Mouse (Mus musculus): Measurements from ENCODE around the gene Tunar. TPM values are rescaled to one million over a fixed set of nuclear protein-coding genes. Genes with fewer than 3 reads are reported as not detected.
A peak's percentile ranks its signal among the peaks of the same experiment; 100 is the strongest.

Gene Tunar
- polyA plus RNA-seq, 1 experiment from 2014 or later = 1.3 TPM

- WGBS = 70% methylated on average over 2 of the region's 2 CpGs
- no peak for ATAC-seq (ENCODE audit: low FRiP score)
- no peaks in the 10 kb centered on the region for H3K27me3 ChIP-seq (ENCODE audit: control insufficient read depth, insufficient read depth, low read length)
Observed at GRCm38 (mm10) chr12:105363648-105364047, 30.0 kb downstream of the Tunar start.

GRCm38 (mm10) chr12:105374564-105374963, 40.9 kb downstream of the Tunar start:
- Histone ChIP-seq H3K27me3 (ENCODE audit: control insufficient read depth, insufficient read depth, low read length) (no peaks in the 10 kb centered on the region), H3K27ac (ENCODE audit: low read depth, low read length) (no peak overlapping the region), H3K9ac (ENCODE audit: low read depth, low read length) (no peak overlapping the region), H3K4me1 (replicated peaks; ENCODE audit: control insufficient read depth, insufficient read depth, low read length) (no peaks in the 10 kb centered on the region), H3K36me3 (ENCODE audit: control insufficient read depth, insufficient read depth, low read length) (no peaks in the 10 kb centered on the region), H3K9me3 (ENCODE audit: control insufficient read depth, low read length) (no peaks in the 10 kb centered on the region), H3K4me2 (replicated peaks; ENCODE audit: low read depth, low read length) (no peak overlapping the region), H3K4me3 (ENCODE audit: low read depth, low read length) (no peak overlapping the region)
- DNase-seq (ENCODE audit: low spot score) (no peak), ATAC-seq (ENCODE audit: low FRiP score) (no peak)
- WGBS = 66% methylated on average over 8 of the region's 8 CpGs

More at GRCm38 (mm10) chr12:105363648-105364047, 30.0 kb downstream of the Tunar start:
- Histone ChIP-seq H3K9me3 (ENCODE audit: control insufficient read depth, low read length) (no peaks in the 10 kb centered on the region), H3K36me3 (ENCODE audit: control insufficient read depth, insufficient read depth, low read length) (no peaks in the 10 kb centered on the region), H3K27ac (ENCODE audit: low read depth, low read length) (no peak overlapping the region), H3K4me3 (ENCODE audit: low read depth, low read length) (no peak overlapping the region), H3K4me1 (replicated peaks; ENCODE audit: control insufficient read depth, insufficient read depth, low read length) (no peaks in the 10 kb centered on the region), H3K4me2 (replicated peaks; ENCODE audit: low read depth, low read length) (no peak overlapping the region), H3K9ac (ENCODE audit: low read depth, low read length) (no peak overlapping the region)
- DNase-seq (ENCODE audit: low spot score) = no peak

- Histone ChIP-seq H3K9me3 (ENCODE audit: control insufficient read depth, low read length) (no peaks in the 10 kb centered on the region), H3K4me2 (replicated peaks; ENCODE audit: low read depth, low read length) (no peak overlapping the region), H3K9ac (ENCODE audit: low read depth, low read length) (no peak overlapping the region), H3K27ac (ENCODE audit: low read depth, low read length) (no peak overlapping the region), H3K4me1 (replicated peaks; ENCODE audit: control insufficient read depth, insufficient read depth, low read length) (no peaks in the 10 kb centered on the region), H3K27me3 (ENCODE audit: control insufficient read depth, insufficient read depth, low read length) (no peaks in the 10 kb centered on the region), H3K36me3 (ENCODE audit: control insufficient read depth, insufficient read depth, low read length) (no peaks in the 10 kb centered on the region), H3K4me3 (ENCODE audit: low read depth, low read length) (no peak overlapping the region)
- WGBS = 71% methylated on average over 12 of the region's 12 CpGs
- ATAC-seq (ENCODE audit: low FRiP score) (no peak), DNase-seq (ENCODE audit: low spot score) (no peak)
Observed at GRCm38 (mm10) chr12:105376976-105377375, 43.3 kb downstream of the Tunar start.

GRCm38 (mm10) chr12:105382733-105383132, 49.1 kb downstream of the Tunar start:
- Histone ChIP-seq H3K9me3 (ENCODE audit: control insufficient read depth, low read length) (no peaks in the 10 kb centered on the region), H3K9ac (ENCODE audit: low read depth, low read length) (no peak overlapping the region), H3K36me3 (ENCODE audit: control insufficient read depth, insufficient read depth, low read length) (no peaks in the 10 kb centered on the region), H3K27ac (ENCODE audit: low read depth, low read length) (no peak overlapping the region), H3K4me2 (replicated peaks; ENCODE audit: low read depth, low read length) (no peak overlapping the region), H3K4me1 (replicated peaks; ENCODE audit: control insufficient read depth, insufficient read depth, low read length) (no peaks in the 10 kb centered on the region), H3K27me3 (ENCODE audit: control insufficient read depth, insufficient read depth, low read length) (no peaks in the 10 kb centered on the region), H3K4me3 (ENCODE audit: low read depth, low read length) (no peak overlapping the region)
- no peak for DNase-seq (ENCODE audit: low spot score)
- no peak for ATAC-seq (ENCODE audit: low FRiP score)
- WGBS = 60% methylated on average over 7 of the region's 7 CpGs

DNA sequence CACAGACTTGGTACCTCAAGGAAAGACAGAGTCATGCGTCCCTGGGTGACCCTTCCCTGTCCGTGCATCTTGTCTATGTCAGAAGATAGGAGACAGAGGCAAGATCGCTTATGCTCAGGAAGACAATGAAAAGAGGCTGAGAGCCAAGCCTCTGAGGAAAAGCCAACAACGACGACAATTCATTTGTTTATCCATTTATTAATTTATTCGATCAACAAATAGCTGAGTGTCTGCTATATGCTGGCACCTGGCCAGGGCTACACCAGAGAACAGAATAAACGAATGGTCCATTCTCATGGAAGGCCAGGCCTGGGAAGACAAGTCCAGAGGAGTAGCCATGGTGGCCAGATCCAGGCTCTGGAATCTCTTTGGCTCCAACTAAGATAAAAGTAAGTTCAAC, 61.0 kb downstream of the Tunar start:
- ATAC-seq (ENCODE audit: low FRiP score) (no peak), DNase-seq (ENCODE audit: low spot score) (no peak)
- WGBS = 87% methylated on average over 7 of the region's 7 CpGs
- H3K4me1 ChIP-seq (replicated peaks; ENCODE audit: control insufficient read depth, insufficient read depth, low read length) = no peaks in the 10 kb centered on the region
- H3K36me3 ChIP-seq (ENCODE audit: control insufficient read depth, insufficient read depth, low read length) = no peaks in the 10 kb centered on the region
- H3K9me3 ChIP-seq (ENCODE audit: control insufficient read depth, low read length) = peaks cover 1% of the 10 kb centered on the region; the same call in 1 of the 2 replicates
- no peak overlapping the region for H3K4me3 ChIP-seq (ENCODE audit: low read depth, low read length)
- H3K9ac ChIP-seq (ENCODE audit: low read depth, low read length) = no peak overlapping the region
- no peak overlapping the region for H3K27ac ChIP-seq (ENCODE audit: low read depth, low read length)
- no peaks in the 10 kb centered on the region for H3K27me3 ChIP-seq (ENCODE audit: control insufficient read depth, insufficient read depth, low read length)
- no peak overlapping the region for H3K4me2 ChIP-seq (replicated peaks; ENCODE audit: low read depth, low read length)

DNA sequence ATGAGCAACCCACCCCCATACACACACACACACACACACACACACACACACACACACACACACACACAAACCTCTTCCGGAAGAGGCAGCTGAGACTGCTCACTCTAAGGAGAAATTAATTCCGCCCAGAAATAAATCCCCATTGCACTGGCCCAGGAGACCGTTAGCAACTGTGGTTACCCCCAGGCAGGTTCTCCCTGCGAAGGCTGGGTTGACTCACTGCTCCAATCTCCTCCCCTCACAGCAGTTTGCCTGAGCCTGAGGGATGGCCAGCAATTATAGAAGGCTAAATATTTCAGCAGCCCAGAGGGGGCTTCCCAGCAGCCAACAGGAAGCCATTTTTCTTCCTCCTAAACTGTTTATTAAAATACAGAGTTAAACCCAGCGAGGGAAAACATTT, 64.5 kb downstream of the Tunar start:
- 49% methylated on average over 5 of the region's 5 CpGs for WGBS
- H3K4me1 ChIP-seq (replicated peaks; ENCODE audit: control insufficient read depth, insufficient read depth, low read length) = no peaks in the 10 kb centered on the region
- no peaks in the 10 kb centered on the region for H3K27me3 ChIP-seq (ENCODE audit: control insufficient read depth, insufficient read depth, low read length)
- no peaks in the 10 kb centered on the region for H3K36me3 ChIP-seq (ENCODE audit: control insufficient read depth, insufficient read depth, low read length)
- no peak overlapping the region for H3K27ac ChIP-seq (ENCODE audit: low read depth, low read length)
- H3K9me3 ChIP-seq (ENCODE audit: control insufficient read depth, low read length) = peaks cover 2% of the 10 kb centered on the region; the same call in 1 of the 2 replicates
- peak; percentile 13 for DNase-seq (ENCODE audit: low spot score)
- H3K4me2 ChIP-seq (replicated peaks; ENCODE audit: low read depth, low read length) = no peak overlapping the region
- ATAC-seq (ENCODE audit: low FRiP score) = peak; percentile 74
- H3K4me3 ChIP-seq (ENCODE audit: low read depth, low read length) = no peak overlapping the region
- no peak overlapping the region for H3K9ac ChIP-seq (ENCODE audit: low read depth, low read length)

GRCm38 (mm10) chr12:105403742-105404141, 70.1 kb downstream of the Tunar start:
- peaks cover 2% of the 10 kb centered on the region; the same call in 1 of the 2 replicates for H3K9me3 ChIP-seq (ENCODE audit: control insufficient read depth, low read length)
- DNase-seq (ENCODE audit: low spot score) (no peak), ATAC-seq (ENCODE audit: low FRiP score) (no peak)
- WGBS = 56% methylated on average over 5 of the region's 5 CpGs
- H3K27me3 ChIP-seq (ENCODE audit: control insufficient read depth, insufficient read depth, low read length) = no peaks in the 10 kb centered on the region
- H3K27ac ChIP-seq (ENCODE audit: low read depth, low read length) = no peak overlapping the region
- H3K4me2 ChIP-seq (replicated peaks; ENCODE audit: low read depth, low read length) = no peak overlapping the region
- no peak overlapping the region for H3K4me3 ChIP-seq (ENCODE audit: low read depth, low read length)
- H3K4me1 ChIP-seq (replicated peaks; ENCODE audit: control insufficient read depth, insufficient read depth, low read length) = no peaks in the 10 kb centered on the region
- no peaks in the 10 kb centered on the region for H3K36me3 ChIP-seq (ENCODE audit: control insufficient read depth, insufficient read depth, low read length)
- no peak overlapping the region for H3K9ac ChIP-seq (ENCODE audit: low read depth, low read length)

DNA sequence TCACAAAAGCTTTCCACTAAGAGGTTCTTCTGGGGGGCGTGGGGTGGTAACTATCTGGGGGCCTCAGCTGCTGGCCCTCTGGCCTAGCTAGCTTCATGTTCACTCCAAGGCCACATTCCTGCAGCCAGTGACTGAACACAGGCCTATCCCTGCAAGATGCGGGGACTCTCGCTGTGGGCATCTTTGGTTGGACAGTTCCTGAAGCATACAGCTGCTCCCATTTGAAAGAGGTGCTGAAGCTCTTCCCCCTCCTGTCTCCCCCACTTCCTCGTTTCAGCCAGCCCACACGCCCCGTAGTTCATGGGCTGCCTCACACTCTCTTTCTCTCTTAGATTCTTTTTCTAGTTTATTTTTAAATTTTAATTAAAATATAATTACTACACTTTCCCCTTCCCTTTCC, 72.3 kb downstream of the Tunar start:
- Histone ChIP-seq H3K9me3 (ENCODE audit: control insufficient read depth, low read length) (no peaks in the 10 kb centered on the region), H3K36me3 (ENCODE audit: control insufficient read depth, insufficient read depth, low read length) (no peaks in the 10 kb centered on the region), H3K27ac (ENCODE audit: low read depth, low read length) (no peak overlapping the region), H3K9ac (ENCODE audit: low read depth, low read length) (no peak overlapping the region), H3K4me1 (replicated peaks; ENCODE audit: control insufficient read depth, insufficient read depth, low read length) (no peaks in the 10 kb centered on the region), H3K4me3 (ENCODE audit: low read depth, low read length) (no peak overlapping the region), H3K4me2 (replicated peaks; ENCODE audit: low read depth, low read length) (no peak overlapping the region), H3K27me3 (ENCODE audit: control insufficient read depth, insufficient read depth, low read length) (no peaks in the 10 kb centered on the region)
- no peak for DNase-seq (ENCODE audit: low spot score)
- ATAC-seq (ENCODE audit: low FRiP score) = no peak
- WGBS = 67% methylated on average over 6 of the region's 6 CpGs

DNA sequence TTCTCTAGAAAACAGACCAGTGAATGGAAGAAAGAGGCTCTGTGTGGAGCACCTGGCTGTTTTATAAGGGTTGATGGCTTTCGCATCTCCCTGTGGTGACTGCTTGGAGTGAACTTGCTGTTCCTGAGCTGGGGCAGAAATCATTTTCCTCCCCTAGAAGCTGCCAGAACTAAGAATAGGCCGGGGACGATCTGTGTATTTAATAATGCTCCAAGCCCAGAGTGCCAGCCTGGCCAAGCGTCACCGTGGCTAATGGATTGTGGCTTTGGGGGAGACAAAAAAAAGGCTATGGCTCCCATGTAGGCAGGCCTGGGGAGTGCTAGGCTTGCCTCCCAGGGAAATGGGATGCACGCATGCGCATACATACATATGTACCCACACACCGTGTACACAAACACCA, 80.2 kb downstream of the Tunar start:
- H3K9ac ChIP-seq (ENCODE audit: low read depth, low read length) = no peak overlapping the region
- 90% methylated on average over 8 of the region's 8 CpGs for WGBS
- DNase-seq (ENCODE audit: low spot score) = no peak

More for the DNA sequence above, 80.2 kb downstream of the Tunar start:
- ATAC-seq (ENCODE audit: low FRiP score) = no peak
- Histone ChIP-seq H3K9me3 (ENCODE audit: control insufficient read depth, low read length) (no peaks in the 10 kb centered on the region), H3K4me3 (ENCODE audit: low read depth, low read length) (no peak overlapping the region), H3K4me1 (replicated peaks; ENCODE audit: control insufficient read depth, insufficient read depth, low read length) (no peaks in the 10 kb centered on the region), H3K27me3 (ENCODE audit: control insufficient read depth, insufficient read depth, low read length) (no peaks in the 10 kb centered on the region), H3K4me2 (replicated peaks; ENCODE audit: low read depth, low read length) (no peak overlapping the region), H3K27ac (ENCODE audit: low read depth, low read length) (no peak overlapping the region), H3K36me3 (ENCODE audit: control insufficient read depth, insufficient read depth, low read length) (no peaks in the 10 kb centered on the region)

All from hindbrain, embryonic 11.5 days (tissue).